Mouse (Mus musculus): ENCODE measurements around the gene Gm17455. TPM values are rescaled to one million over a fixed set of nuclear protein-coding genes. Genes with fewer than 3 reads are reported as not detected.

Gm17455 gene
- polyA plus RNA-seq, 1 experiment from 2014 or later = 6.9 TPM

DNA sequence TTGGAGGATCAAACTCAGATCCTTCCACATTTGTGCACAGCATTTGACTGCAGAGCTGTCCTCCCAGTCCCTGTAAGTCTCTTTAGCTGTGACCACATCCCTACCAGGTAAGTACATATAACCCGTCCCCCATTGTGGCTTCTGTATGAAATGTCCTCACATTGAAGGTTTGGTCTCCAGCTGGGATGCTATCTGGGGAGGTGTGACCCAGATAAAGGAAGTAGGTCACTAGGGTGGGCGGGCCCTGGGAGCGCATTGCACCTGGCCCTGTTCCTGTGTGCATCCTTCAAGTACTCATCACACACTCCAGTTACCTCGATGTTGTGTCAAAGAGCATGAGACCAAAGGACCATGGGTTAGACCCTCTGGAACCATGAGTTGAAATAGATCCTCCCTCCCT lies 42.8 kb downstream of the Gm17455 start:
- no peak overlapping the region for H3K27ac ChIP-seq (replicated peaks)
- H3K27me3 ChIP-seq = no peaks in the 10 kb centered on the region
- WGBS = 86% methylated on average over 4 of the region's 4 CpGs
- ATAC-seq (replicated peaks) = no peak
- H3K9me3 ChIP-seq = no peaks in the 10 kb centered on the region
- no peaks in the 10 kb centered on the region for H3K4me1 ChIP-seq
- no peak overlapping the region for H3K4me3 ChIP-seq
- H3K4me2 ChIP-seq (replicated peaks) = no peak overlapping the region
- H3K9ac ChIP-seq (replicated peaks) = no peak overlapping the region
- H3K36me3 ChIP-seq = no peaks in the 10 kb centered on the region

DNA sequence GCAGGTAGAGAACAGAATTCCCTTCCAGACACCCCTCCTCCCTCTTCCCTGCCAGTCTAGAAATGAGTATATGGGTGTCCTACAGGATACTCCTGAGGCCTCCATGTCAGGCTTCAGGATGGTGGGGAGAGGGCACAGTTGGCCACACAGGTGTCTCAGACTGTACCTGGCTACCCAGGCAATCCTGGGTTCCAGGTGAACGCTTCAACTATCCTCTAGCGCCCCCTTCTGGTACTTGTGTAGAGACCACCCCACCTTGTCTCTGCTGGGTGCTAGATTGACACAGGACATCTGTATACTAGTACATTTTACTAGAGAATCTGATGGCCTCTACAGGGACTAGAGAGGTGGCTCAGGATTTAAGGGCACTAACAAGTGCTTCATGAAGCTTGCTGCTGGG lies 43.6 kb downstream of the Gm17455 start:
- H3K27me3 ChIP-seq = no peaks in the 10 kb centered on the region
- no peak overlapping the region for H3K4me3 ChIP-seq
- H3K9me3 ChIP-seq = no peaks in the 10 kb centered on the region
- no peak overlapping the region for H3K4me2 ChIP-seq (replicated peaks)
- ATAC-seq (replicated peaks) = no peak
- no peak overlapping the region for H3K27ac ChIP-seq (replicated peaks)
- H3K4me1 ChIP-seq = no peaks in the 10 kb centered on the region
- WGBS = 8% methylated on average over 2 of the region's 2 CpGs
- H3K9ac ChIP-seq (replicated peaks) = no peak overlapping the region
- no peaks in the 10 kb centered on the region for H3K36me3 ChIP-seq

DNA sequence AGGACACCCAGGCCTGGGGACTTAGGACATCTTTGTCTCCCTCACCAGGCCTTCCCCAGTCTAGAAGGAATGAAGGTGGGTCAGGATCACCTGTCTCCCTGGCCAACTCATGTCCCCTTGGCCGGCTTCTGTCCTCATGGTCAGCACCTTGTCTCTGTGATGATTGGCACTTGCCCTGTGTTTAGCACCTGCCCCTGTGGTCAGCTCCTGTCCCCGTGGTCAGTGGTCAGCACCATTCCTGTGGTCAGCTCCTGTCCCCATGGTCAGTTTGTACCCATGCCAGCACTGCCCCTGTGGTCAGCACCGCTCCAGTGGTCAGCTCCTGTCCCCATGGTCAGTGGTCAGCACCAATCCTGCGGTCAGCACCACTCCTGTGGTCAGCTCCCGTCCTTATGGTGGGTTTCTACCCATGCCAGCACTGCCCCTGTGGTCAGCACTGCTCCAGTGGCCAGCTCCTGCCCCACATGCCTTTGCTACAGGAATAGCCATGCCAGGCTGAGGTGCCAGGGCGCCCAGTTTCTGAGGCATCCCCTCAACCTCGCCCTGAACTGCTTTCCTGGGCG lies 45.6 kb downstream of the Gm17455 start:
- WGBS = 58% methylated on average over 8 of the region's 8 CpGs

DNA sequence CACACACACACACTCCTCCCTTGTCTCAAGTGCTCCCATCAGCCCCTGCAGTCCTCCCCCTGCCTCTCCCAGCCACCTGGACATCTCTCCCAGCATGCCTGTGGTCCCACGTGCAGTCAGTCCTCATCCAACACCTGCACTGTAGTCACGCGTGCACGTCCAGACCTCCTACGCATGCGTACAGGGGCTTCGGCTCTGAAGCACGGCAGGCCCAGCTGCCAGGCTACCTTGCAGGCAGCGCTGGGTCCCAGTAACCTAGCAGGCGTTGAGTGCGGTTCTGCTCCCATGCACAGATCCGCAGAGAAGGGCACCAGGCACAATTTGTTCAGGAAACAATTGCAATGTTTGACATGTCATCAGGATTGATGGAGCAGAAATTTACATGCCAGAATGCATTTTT lies 47.7 kb downstream of the Gm17455 start:
- Histone ChIP-seq H3K4me1 (no peaks in the 10 kb centered on the region), H3K4me2 (replicated peaks) (no peak overlapping the region), H3K36me3 (no peaks in the 10 kb centered on the region), H3K27me3 (no peaks in the 10 kb centered on the region), H3K27ac (replicated peaks) (no peak overlapping the region), H3K9ac (replicated peaks) (no peak overlapping the region), H3K9me3 (no peaks in the 10 kb centered on the region), H3K4me3 (no peak overlapping the region)
- ATAC-seq (replicated peaks) = no peak
- WGBS = 89% methylated on average over 12 of the region's 12 CpGs

More for the DNA sequence above, 45.6 kb downstream of the Gm17455 start:
- no peak for ATAC-seq (replicated peaks)
- Histone ChIP-seq H3K4me1 (no peaks in the 10 kb centered on the region), H3K27ac (replicated peaks) (no peak overlapping the region), H3K4me2 (replicated peaks) (no peak overlapping the region), H3K4me3 (no peak overlapping the region), H3K36me3 (no peaks in the 10 kb centered on the region), H3K27me3 (no peaks in the 10 kb centered on the region), H3K9me3 (no peaks in the 10 kb centered on the region), H3K9ac (replicated peaks) (no peak overlapping the region)

Other genes starting within 250 kb of the Gm17455 start
- gene Chst3, start 180.5 kb upstream of the Gm17455 start, polyA plus RNA-seq (2015; fragmentation: Nextera tagmentation; extraction: Ambion mirVana) = 1.2 and 1.5 TPM in 2 replicates
- gene Psap, start 122.1 kb upstream of the Gm17455 start, polyA plus RNA-seq (2015; fragmentation: Nextera tagmentation; extraction: Ambion mirVana) = 141 and 169 TPM in 2 replicates
- gene Vsir, start 52.9 kb upstream of the Gm17455 start, polyA plus RNA-seq (2015; fragmentation: Nextera tagmentation; extraction: Ambion mirVana) = 1.4 and 2.4 TPM in 2 replicates